Mouse (Mus musculus) gastrocnemius, adult 8-10 months (tissue): ENCODE data around the gene Arap1. TPM values are rescaled to one million over a fixed set of nuclear protein-coding genes. Genes with fewer than 3 reads are reported as not detected.

ENCODE experiments used
- DNase-seq, 2 experiments: peaks; one replicate each; pipeline ENCODE4 v3.0.0; 2022; ENCODE audit warnings: low spot score in 2 of 2
- total RNA-seq, 4 experiments: library from RNA; stranded (reverse); gene quantifications; 2 replicates each; pipeline ENCODE4 v1.2.4; 2022

Gene Arap1
- total RNA-seq: 10 to 100 TPM; 16.1 to 18.5 (median 17.1) TPM

GRCm38 (mm10) chr7:101347767-101348270 lies at the start of gene Arap1:
Gene Arap1, plus strand, starts transcription at chr7:101348067.
- DNase-seq: peak; percentile 20 to 37

- no peak for DNase-seq
Observed at GRCm38 (mm10) chr7:101298375-101298774, 49.5 kb upstream of the Arap1 start.

GRCm38 (mm10) chr7:101301361-101301880 lies 46.4 kb upstream of the Arap1 start:
- no peak for DNase-seq

GRCm38 (mm10) chr7:101301881-101302456 lies 45.9 kb upstream of the Arap1 start, which contains the start of gene Atg16l2:
Gene Atg16l2, minus strand, starts transcription at chr7:101302251.
- peak; percentile 89 to 94 for DNase-seq

GRCm38 (mm10) chr7:101302691-101303090 lies 45.2 kb upstream of the Arap1 start:
- no peak for DNase-seq

- DNase-seq: no peak
Observed at GRCm38 (mm10) chr7:101306841-101307240, 41.0 kb upstream of the Arap1 start.

GRCm38 (mm10) chr7:101309985-101310326 lies 37.9 kb upstream of the Arap1 start:
- no peak for DNase-seq

- DNase-seq: peak; percentile 98 to 99
Observed at GRCm38 (mm10) chr7:101310327-101311028, 37.4 kb upstream of the Arap1 start.

GRCm38 (mm10) chr7:101311061-101311460 lies 36.8 kb upstream of the Arap1 start:
- DNase-seq: no peak

- DNase-seq: no peak
Observed at GRCm38 (mm10) chr7:101313033-101313432, 34.8 kb upstream of the Arap1 start.

GRCm38 (mm10) chr7:101314396-101314795 lies 33.5 kb upstream of the Arap1 start:
- DNase-seq: no peak

GRCm38 (mm10) chr7:101315699-101316098 lies 32.2 kb upstream of the Arap1 start:
- no peak for DNase-seq

- DNase-seq: no peak
Observed at GRCm38 (mm10) chr7:101316591-101317001, 31.3 kb upstream of the Arap1 start.

GRCm38 (mm10) chr7:101317014-101317413 lies 30.9 kb upstream of the Arap1 start, which contains the start of gene Stard10:
Gene Stard10, plus strand, starts transcription at chr7:101317086.
- DNase-seq: no peak

- no peak for DNase-seq
Observed at GRCm38 (mm10) chr7:101318848-101319247, 29.0 kb upstream of the Arap1 start.

GRCm38 (mm10) chr7:101319796-101320195 lies 28.1 kb upstream of the Arap1 start:
- no peak for DNase-seq

- DNase-seq: no peak
Observed at GRCm38 (mm10) chr7:101320399-101321217, 27.3 kb upstream of the Arap1 start.

GRCm38 (mm10) chr7:101321218-101321827 lies 26.5 kb upstream of the Arap1 start:
- DNase-seq: no peak

GRCm38 (mm10) chr7:101323141-101323594 lies 24.7 kb upstream of the Arap1 start:
- no peak for DNase-seq

GRCm38 (mm10) chr7:101324142-101324962 lies 23.5 kb upstream of the Arap1 start:
- DNase-seq: no peak
